Mouse (Mus musculus) C2C12 (cell line): ENCODE measurements around the gene Ccnc. TPM values are rescaled to one million over a fixed set of nuclear protein-coding genes. Genes with fewer than 3 reads are reported as not detected.

Experiments
- H3K27me3 ChIP-seq: one replicate; pipeline ENCODE4 v1.6.1; 2011; ENCODE audit not compliant: control insufficient read depth, insufficient read depth, insufficient read length
- H3K36me3 ChIP-seq: one replicate; pipeline ENCODE4 v1.6.1; 2011; ENCODE audit not compliant: control insufficient read depth, insufficient read depth
- H3K4me3 ChIP-seq: one replicate; pipeline ENCODE4 v1.5.1; 2011; ENCODE audit warnings: mild to moderate bottlenecking, control low read depth; ENCODE audit not compliant: poor library complexity, insufficient read depth, severe bottlenecking
- H3K79me2 ChIP-seq: one replicate; pipeline ENCODE4 v1.6.1; 2011; ENCODE audit not compliant: control insufficient read depth, insufficient read depth
- H3K79me3 ChIP-seq: one replicate; pipeline ENCODE4 v1.6.1; 2011; ENCODE audit warnings: low read depth, control low read depth
- H3ac ChIP-seq: one replicate; pipeline ENCODE3; 2011; ENCODE audit warnings: low read depth; ENCODE audit not compliant: control insufficient read depth, insufficient read length
- CEBPB ChIP-seq: IDR thresholded peaks from one replicate; pipeline ENCODE4 v1.6.1; 2011; ENCODE audit warnings: low read depth, mild to moderate bottlenecking, control low read depth, moderate library complexity
- CTCF ChIP-seq: IDR thresholded peaks from one replicate; pipeline ENCODE4 v1.5.1; 2011; ENCODE audit not compliant: control insufficient read depth, insufficient read depth, insufficient read length
- FOSL1 ChIP-seq: IDR thresholded peaks from one replicate; pipeline ENCODE4 v1.8.0; 2011; ENCODE audit warnings: mild to moderate bottlenecking, low read length; ENCODE audit not compliant: poor library complexity, insufficient read depth, severe bottlenecking
- MAX ChIP-seq: IDR thresholded peaks from one replicate; pipeline ENCODE4 v1.6.1; 2011; ENCODE audit warnings: mild to moderate bottlenecking, control low read depth
- MYOD1 ChIP-seq: IDR thresholded peaks from one replicate; pipeline ENCODE4 v1.6.1; 2011; ENCODE audit warnings: low read depth; ENCODE audit not compliant: control insufficient read depth, insufficient read length
- MYOG ChIP-seq: IDR thresholded peaks from one replicate; pipeline ENCODE4 v1.6.1; 2011; ENCODE audit not compliant: control insufficient read depth, insufficient read length; ENCODE audit errors: extremely low read depth
- USF1 ChIP-seq: IDR thresholded peaks from one replicate; pipeline ENCODE4 v1.6.1; 2011; ENCODE audit warnings: low read depth, mild to moderate bottlenecking, control low read depth, moderate library complexity
- polyA plus RNA-seq: library from polyadenylated mRNA; unstranded; fragments of >200 nt; fragmentation: generic; extraction: Trizol; gene quantifications from one replicate; pipeline ENCODE4 v1.2.1, GENCODE M21; 2012; ENCODE audit warnings: missing spikeins

Ccnc gene
- polyA plus RNA-seq, 1 experiment: 7.4 TPM

DNA sequence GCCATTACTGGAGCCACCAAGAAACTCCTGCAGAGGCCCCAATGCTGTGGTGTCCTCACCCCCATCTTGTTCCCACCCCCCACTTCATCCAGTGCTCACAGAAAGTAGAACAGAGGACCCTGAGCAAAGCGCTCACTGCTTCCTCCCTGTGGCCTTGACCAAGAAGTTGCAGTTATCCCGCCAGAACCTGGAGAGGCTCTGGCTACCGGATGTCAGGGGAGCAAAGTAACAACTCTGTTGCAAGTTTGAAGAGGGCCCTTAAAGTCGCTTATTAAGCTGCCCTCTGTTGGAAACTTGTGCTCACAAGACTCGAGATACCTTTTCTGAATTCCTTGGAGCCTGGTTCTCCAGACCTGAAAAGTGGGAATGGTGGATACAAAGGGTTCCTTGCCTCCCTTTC, 40.6 kb upstream of the Ccnc start:
- H3K79me3 ChIP-seq: no peaks in the 10 kb centered on the region
- H3K36me3 ChIP-seq: no peaks in the 10 kb centered on the region
- H3K4me3 ChIP-seq: no peak overlapping the region
- peaks cover 68% of the 10 kb centered on the region for H3K27me3 ChIP-seq
- no peaks in the 10 kb centered on the region for H3K79me2 ChIP-seq
- no peak for TF ChIP-seq CTCF
- TF ChIP-seq USF1: no peak
- no peak for TF ChIP-seq MAX
- no peak for TF ChIP-seq MYOD1
- no peak for TF ChIP-seq CEBPB
- TF ChIP-seq FOSL1: no peak
- no peak for TF ChIP-seq MYOG
- no peak overlapping the region for H3ac ChIP-seq

DNA sequence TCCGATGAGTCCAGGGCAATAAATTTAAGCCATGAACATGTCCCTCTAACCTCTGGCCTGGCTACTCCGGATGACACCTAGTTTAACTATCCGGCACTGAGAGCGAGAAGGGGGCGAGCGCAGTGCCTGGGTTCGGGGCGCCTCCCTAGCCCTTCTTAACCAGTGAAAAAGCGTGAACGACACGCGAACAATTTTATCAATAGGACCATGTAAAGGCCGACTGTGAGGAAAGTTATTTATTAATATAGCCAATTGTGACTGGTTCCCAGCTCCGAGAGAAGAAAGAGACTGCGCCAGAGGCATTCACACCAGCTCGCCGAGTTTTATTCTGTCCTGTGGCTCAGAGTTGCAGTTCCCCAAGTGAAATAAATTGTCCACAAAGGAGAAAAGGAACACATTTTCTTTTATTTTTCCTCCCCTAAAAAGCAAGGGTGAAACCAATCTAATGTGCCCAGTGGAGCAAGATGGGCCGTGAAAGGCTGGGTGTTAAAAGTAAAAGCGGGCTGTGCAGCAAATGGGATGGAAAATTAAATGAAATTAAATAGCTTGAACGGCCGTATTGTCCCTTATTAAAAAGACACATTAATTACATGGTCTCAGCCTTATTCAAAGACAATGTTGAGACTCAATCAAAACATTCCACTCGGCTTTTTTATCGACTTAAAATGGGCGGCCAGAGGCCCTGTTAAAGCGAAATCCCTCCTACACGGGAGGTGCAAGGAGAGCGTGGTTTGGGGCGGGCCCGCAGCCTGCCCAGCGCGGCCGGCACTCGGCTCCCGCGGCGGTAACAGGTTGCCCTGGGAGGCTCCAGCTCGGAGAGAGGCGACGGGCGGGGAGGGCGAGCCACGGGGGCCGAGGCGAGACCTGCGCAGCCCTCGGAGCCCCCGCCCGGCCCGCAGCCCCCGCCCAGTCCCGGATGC, 39.5 kb upstream of the Ccnc start:
- Histone ChIP-seq H3K4me3 (no peak overlapping the region), H3K27me3 (peaks cover 71% of the 10 kb centered on the region)
- no peak for TF ChIP-seq MAX
- no peak for TF ChIP-seq MYOD1
- TF ChIP-seq MYOG: no peak
- TF ChIP-seq USF1: no peak

DNA sequence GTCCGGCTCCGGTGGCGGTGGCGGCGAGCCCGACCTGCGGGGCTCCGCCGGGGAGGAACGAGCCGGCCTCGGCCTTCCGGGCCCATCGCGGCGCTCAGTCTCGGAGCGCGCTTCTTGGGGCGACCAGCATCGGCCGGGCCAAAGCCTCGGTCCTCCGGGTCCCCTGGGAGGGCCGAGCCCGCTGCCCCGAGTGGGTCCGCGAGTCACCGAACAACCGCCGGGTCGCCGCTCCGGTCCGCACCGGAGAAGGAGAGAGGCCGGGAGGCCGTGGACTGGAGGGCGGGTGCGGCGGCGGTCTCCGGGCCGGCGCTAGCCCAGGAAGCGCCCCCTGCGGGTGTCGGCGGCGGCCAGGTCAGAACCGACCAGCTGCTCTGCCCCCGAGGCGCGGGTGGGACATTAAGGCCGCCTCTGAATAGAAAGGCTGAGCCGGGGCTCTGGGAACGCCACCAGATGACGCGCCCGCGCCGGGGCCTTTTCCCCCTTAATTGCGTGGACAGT, 38.7 kb upstream of the Ccnc start:
- peaks cover 65% of the 10 kb centered on the region for H3K27me3 ChIP-seq
- no peaks in the 10 kb centered on the region for H3K79me3 ChIP-seq
- H3K36me3 ChIP-seq: no peaks in the 10 kb centered on the region
- no peak overlapping the region for H3K4me3 ChIP-seq
- H3ac ChIP-seq: no peak overlapping the region
- H3K79me2 ChIP-seq: no peaks in the 10 kb centered on the region
- TF ChIP-seq CTCF (no peak), CEBPB (no peak), MYOG (no peak), MAX (no peak)

More for the DNA sequence above, 39.5 kb upstream of the Ccnc start:
- Histone ChIP-seq H3K79me3 (no peaks in the 10 kb centered on the region), H3K79me2 (no peaks in the 10 kb centered on the region), H3K36me3 (no peaks in the 10 kb centered on the region), H3ac (no peak overlapping the region)

DNA sequence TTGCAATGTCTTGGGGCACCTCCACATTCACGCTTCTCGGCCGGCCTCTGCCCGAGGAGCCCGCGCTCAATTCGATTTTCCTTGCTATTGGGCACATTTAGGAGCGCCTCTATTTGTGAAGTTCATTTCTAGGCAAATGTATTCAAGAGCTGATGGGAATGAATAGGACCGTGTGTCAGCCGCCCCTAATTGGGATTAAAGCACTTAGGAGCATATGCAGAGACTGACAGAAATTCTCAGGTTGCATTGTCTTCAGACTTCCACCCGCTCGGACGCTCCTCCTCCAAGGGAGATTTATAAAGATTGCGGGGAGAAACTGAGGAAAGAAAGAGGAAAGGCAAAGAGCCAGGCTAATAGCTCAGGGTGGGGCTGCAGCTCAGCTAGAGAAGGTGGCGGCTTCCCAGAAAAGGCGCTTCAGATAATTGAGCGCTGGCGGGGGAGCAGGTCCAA, 38.0 kb upstream of the Ccnc start:
- Histone ChIP-seq H3K36me3 (no peaks in the 10 kb centered on the region), H3K79me2 (no peaks in the 10 kb centered on the region), H3K4me3 (no peak overlapping the region), H3K79me3 (no peaks in the 10 kb centered on the region), H3K27me3 (peaks cover 59% of the 10 kb centered on the region), H3ac (no peak overlapping the region)
- no peak for TF ChIP-seq CTCF
- no peak for TF ChIP-seq CEBPB
- TF ChIP-seq MYOD1: no peak
- no peak for TF ChIP-seq USF1
- TF ChIP-seq MAX: no peak
- TF ChIP-seq FOSL1: no peak
- no peak for TF ChIP-seq MYOG

DNA sequence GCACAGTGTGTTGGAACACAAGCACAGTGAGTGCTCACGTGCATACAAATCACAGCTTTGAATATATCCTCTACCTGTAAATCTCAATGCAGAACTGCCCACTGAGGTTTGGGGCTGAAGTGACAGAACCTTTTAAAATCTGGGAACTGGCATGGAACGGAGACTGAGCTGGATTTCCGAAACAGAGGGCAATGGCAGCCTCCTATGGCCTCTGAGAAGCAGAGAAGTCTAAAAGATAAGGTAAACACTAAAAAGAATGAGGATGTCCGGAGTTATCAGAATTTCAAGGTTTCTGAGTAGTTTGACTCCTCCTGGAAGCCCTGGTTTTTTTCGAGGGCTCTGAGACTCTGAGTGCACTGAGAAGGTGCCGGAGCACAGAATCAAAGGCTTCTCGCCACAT, 37.3 kb upstream of the Ccnc start:
- H3K4me3 ChIP-seq: no peak overlapping the region
- no peak overlapping the region for H3ac ChIP-seq
- H3K27me3 ChIP-seq: peaks cover 52% of the 10 kb centered on the region
- H3K79me3 ChIP-seq: no peaks in the 10 kb centered on the region
- H3K79me2 ChIP-seq: no peaks in the 10 kb centered on the region
- H3K36me3 ChIP-seq: no peaks in the 10 kb centered on the region
- TF ChIP-seq FOSL1 (no peak), CTCF (no peak), USF1 (no peak), CEBPB (no peak), MYOG (no peak), MYOD1 (no peak), MAX (no peak)
